Mouse (Mus musculus) erythroblast, embryonic 14.5 days (primary cell): ENCODE data around the gene Tns4.

Source experiments
- GATA1 ChIP-seq: IDR thresholded peaks from 2 replicates; pipeline ENCODE4 v1.6.1; 2012; ENCODE audit warnings: low read length, inconsistent platforms, mixed read lengths
- TAL1 ChIP-seq: IDR thresholded peaks from 3 replicates; pipeline ENCODE4 v1.6.1; 2012; ENCODE audit warnings: low read length, inconsistent platforms, mixed read lengths

DNA sequence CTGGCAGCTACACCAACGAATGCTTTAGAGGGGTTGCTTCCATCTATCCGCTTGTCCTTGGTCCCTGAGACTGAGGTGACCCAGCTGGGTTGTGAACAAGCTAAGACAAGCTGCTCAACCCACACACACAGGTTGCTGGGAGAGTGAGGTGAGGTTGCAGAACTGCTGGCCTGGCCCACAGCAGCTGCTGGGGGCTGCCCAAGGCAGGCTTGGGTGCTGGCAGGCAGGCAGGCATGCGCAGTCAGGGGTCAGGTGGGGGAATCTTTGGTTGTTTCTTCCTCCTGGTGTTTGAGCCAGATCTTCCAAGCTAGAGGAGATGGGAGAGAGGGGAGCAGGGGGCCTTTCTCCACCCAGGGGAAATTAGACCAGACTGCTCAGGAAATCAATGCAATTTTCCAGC, 28.7 kb downstream of the Tns4 start:
- no peak for TF ChIP-seq GATA1
- no peak for TF ChIP-seq TAL1
